Mouse (Mus musculus) C2C12 (cell line): Measurements from ENCODE around the gene Simc1.

Experiments
- CEBPB ChIP-seq: IDR thresholded peaks from one replicate; pipeline ENCODE4 v1.6.1; 2011; ENCODE audit warnings: low read depth, mild to moderate bottlenecking, control low read depth, moderate library complexity
- CTCF ChIP-seq: IDR thresholded peaks from one replicate; pipeline ENCODE4 v1.5.1; 2011; ENCODE audit not compliant: control insufficient read depth, insufficient read depth, insufficient read length
- FOSL1 ChIP-seq: IDR thresholded peaks from one replicate; pipeline ENCODE4 v1.8.0; 2011; ENCODE audit warnings: mild to moderate bottlenecking, low read length; ENCODE audit not compliant: poor library complexity, insufficient read depth, severe bottlenecking
- MAX ChIP-seq: IDR thresholded peaks from one replicate; pipeline ENCODE4 v1.6.1; 2011; ENCODE audit warnings: mild to moderate bottlenecking, control low read depth
- MYOD1 ChIP-seq: IDR thresholded peaks from one replicate; pipeline ENCODE4 v1.6.1; 2011; ENCODE audit warnings: low read depth; ENCODE audit not compliant: control insufficient read depth, insufficient read length
- MYOG ChIP-seq: IDR thresholded peaks from one replicate; pipeline ENCODE4 v1.6.1; 2011; ENCODE audit not compliant: control insufficient read depth, insufficient read length; ENCODE audit errors: extremely low read depth
- USF1 ChIP-seq: IDR thresholded peaks from one replicate; pipeline ENCODE4 v1.6.1; 2011; ENCODE audit warnings: low read depth, mild to moderate bottlenecking, control low read depth, moderate library complexity

DNA sequence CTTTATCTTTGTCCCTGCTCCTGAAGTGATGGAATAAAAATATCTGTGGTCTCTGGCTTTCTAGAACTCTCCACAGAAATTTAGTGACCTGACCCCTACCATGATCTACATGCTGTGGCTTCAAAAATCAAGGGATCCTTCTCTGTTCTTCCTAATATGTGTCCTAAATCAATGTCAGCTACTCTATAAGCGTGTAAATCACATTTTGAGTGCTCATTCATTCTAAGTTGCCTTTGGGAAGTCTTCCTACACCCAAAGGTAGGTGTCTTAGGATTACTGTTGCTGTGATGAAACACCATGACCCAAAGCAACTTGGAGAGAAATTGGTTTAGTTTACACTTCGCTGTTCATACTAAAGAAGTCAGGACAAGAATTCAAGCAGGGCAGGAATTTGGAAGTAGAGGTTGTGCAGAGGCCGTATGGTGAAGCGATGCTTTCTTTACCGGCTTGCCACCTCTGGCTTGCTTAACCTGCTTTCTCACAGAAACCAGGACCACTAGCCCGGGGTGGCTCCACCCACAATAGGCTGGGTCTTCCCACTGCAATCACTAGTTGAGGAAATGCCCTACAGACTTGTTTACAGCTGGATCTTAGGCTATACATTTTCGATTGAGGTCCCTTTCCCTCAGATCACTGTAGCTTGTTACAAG is 1.2 kb downstream of the Simc1 start:
- TF ChIP-seq CTCF (no peak), FOSL1 (no peak), MAX (no peak), MYOD1 (no peak), USF1 (no peak), CEBPB (no peak), MYOG (no peak)
